Mouse (Mus musculus): Measurements from ENCODE around the gene Gm21969. TPM values are rescaled to one million over a fixed set of nuclear protein-coding genes. Genes with fewer than 3 reads are reported as not detected.

The Gm21969 gene
- polyA plus RNA-seq, 1 experiment: not detected

DNA sequence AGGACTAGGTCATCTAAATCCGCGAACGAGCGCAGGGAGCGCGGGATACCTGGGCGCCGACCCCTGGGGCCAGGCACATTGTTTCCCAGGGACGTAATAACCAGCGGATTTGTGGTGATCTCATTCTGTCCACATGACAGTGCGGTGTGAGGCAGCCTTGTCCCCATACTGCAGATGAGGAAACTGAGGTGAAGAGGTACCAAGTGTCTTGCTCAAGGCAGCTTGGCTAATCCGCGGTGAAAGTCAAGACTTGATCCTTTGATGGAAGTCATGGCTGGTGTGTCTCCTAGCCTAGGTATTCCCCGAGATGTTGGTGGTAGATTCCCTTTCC lies 27.3 kb upstream of the Gm21969 start:
- WGBS: 11% methylated on average over 14 of the region's 14 CpGs
- H3K4me3 ChIP-seq (ENCODE audit: insufficient read depth, low read depth, low read length): peak overlapping the region; percentile 90
- TF ChIP-seq POLR2A (IDR thresholded peaks at IDR 0.05; ENCODE audit: insufficient read depth, low read depth, low read length) (no peak), CTCF (IDR thresholded peaks at IDR 0.05; ENCODE audit: insufficient read depth, low read depth, low read length) (no peak)
- H3K4me1 ChIP-seq (ENCODE audit: control insufficient read depth, insufficient read depth, low read length): peaks cover 44% of the 10 kb centered on the region
- peak overlapping the region; percentile 75 for H3K27ac ChIP-seq (ENCODE audit: insufficient read depth, low read depth, low read length)

DNA sequence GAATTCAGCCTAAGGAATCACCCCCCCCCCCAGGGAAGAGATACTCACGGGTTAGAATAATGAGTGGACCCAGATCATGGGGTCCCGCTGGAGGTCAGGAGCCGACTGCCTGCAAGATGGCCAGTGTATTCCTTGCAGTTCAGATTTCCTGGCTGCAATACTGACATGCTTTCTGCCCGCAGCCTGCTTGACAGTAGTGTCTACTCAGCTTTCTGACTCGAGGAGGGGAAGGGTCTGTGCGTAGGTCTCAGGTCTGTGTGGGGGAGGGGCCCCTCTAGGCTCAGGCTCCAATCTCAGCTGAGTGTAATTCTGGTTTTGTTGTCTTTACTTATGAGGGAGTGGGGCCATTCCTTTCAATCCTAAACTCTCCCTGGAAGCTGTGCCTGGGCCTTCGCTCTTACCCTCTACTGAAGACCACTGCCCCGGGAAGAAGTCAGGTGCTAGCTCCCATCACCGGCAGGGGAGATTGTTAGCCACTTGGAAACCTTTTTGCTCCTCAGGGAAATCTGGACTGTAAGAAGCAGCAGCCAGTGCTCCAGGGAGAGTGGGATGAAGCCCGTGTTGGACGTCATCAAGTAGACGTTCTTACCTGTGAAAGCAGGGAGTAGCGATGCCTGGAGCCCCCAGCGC lies 26.6 kb upstream of the Gm21969 start:
- H3K4me3 ChIP-seq (ENCODE audit: insufficient read depth, low read depth, low read length): peak overlapping the region; percentile 90
- H3K27ac ChIP-seq (ENCODE audit: insufficient read depth, low read depth, low read length): no peak overlapping the region
- WGBS: 58% methylated on average over 14 of the region's 14 CpGs
- TF ChIP-seq POLR2A (IDR thresholded peaks at IDR 0.05; ENCODE audit: insufficient read depth, low read depth, low read length) (no peak), CTCF (IDR thresholded peaks at IDR 0.05; ENCODE audit: insufficient read depth, low read depth, low read length) (no peak)
- H3K4me1 ChIP-seq (ENCODE audit: control insufficient read depth, insufficient read depth, low read length): peaks cover 51% of the 10 kb centered on the region

DNA sequence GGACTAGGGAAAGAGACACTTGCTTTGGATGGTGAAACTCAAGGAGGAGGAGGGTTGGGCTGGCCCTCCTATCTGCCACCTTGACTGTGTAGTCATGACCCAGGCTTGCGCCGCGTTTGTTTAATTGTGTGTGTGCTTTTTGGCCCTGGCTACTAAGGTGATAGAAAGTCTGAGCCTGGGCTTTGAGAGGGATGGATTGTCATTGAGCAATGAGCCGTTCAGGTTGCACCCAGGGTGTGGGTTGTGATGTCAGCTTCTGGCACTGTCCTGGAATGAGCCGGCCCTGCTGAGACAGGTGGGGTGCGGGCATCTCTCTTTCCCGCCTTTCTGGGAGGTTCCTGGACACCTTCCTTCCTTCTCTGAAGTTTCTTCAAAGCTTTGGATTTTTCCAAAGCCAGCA lies 26.0 kb upstream of the Gm21969 start:
- Histone ChIP-seq H3K4me3 (ENCODE audit: insufficient read depth, low read depth, low read length) (peak overlapping the region; percentile 90), H3K4me1 (ENCODE audit: control insufficient read depth, insufficient read depth, low read length) (peaks cover 57% of the 10 kb centered on the region), H3K27ac (ENCODE audit: insufficient read depth, low read depth, low read length) (no peak overlapping the region)
- TF ChIP-seq POLR2A (IDR thresholded peaks at IDR 0.05; ENCODE audit: insufficient read depth, low read depth, low read length): no peak
- TF ChIP-seq CTCF (IDR thresholded peaks at IDR 0.05; ENCODE audit: insufficient read depth, low read depth, low read length): no peak
- WGBS: 87% methylated on average over 7 of the region's 7 CpGs

DNA sequence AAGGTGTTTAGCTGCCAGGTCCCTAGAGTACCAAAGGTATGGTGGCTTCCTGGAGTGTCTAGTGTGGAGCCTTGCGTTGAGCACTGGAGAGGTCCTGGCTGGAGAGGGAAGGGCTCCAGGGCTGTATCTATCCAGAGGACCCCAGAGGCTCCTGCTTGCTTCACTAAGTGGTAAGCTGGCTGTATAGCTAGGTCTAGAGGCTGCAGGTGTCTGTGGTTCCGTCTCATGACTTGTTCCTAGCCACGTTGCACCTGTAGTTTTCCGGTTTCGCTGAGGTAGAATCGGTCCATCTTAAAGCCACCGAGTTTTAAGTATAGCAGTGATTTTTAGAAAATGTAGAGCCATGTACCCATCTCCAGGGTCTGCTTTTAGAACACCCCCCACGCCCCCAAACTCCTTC lies 24.6 kb upstream of the Gm21969 start:
- Histone ChIP-seq H3K27ac (ENCODE audit: insufficient read depth, low read depth, low read length) (no peak overlapping the region), H3K4me1 (ENCODE audit: control insufficient read depth, insufficient read depth, low read length) (peaks cover 67% of the 10 kb centered on the region), H3K4me3 (ENCODE audit: insufficient read depth, low read depth, low read length) (no peak overlapping the region)
- no peak for TF ChIP-seq POLR2A (IDR thresholded peaks at IDR 0.05; ENCODE audit: insufficient read depth, low read depth, low read length)
- WGBS: 85% methylated on average over 8 of the region's 8 CpGs

DNA sequence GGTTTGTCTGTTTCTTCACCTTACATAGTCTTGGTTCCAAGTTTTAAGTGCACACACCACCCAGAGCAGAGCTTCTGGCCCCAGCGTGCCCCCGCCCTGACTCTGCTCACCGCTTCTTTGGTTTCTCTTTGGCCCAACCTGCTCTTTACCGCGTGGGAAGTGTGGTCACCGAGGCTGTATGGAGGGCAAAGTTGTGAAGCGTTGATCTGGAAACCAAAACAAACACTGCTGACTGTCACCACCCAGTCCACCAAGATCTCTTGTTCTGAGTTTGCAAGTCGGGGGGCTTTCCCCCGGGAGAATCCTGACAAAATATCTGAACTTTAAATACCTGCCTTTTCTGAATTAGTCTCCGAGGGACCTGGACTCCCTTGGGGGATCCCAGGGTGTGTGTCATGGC lies 24.0 kb upstream of the Gm21969 start:
- H3K4me3 ChIP-seq (ENCODE audit: insufficient read depth, low read depth, low read length): no peak overlapping the region
- peaks cover 65% of the 10 kb centered on the region for H3K4me1 ChIP-seq (ENCODE audit: control insufficient read depth, insufficient read depth, low read length)
- WGBS: 68% methylated on average over 10 of the region's 10 CpGs
- H3K27ac ChIP-seq (ENCODE audit: insufficient read depth, low read depth, low read length): no peak overlapping the region
- TF ChIP-seq POLR2A (IDR thresholded peaks at IDR 0.05; ENCODE audit: insufficient read depth, low read depth, low read length) (no peak), CTCF (IDR thresholded peaks at IDR 0.05; ENCODE audit: insufficient read depth, low read depth, low read length) (no peak)

DNA sequence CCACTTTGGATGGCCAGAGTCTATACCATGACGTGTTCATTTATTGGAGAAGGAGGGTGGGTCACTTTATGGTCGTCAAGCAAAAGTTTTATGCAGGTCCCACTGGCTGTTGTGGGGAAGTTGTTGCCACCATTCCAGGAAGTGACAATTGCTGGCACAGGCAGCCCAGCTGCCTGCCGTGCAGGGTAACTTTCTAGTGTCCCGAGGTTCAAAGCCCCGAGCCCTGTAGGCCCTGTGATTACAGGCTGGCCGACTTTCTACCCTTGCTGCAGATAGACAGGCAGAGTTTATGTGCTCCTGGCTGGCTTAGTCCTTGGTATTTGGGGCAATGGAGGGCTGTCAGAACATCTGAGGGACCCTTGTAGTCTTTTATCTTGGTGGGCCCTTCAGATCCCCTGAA lies 23.5 kb upstream of the Gm21969 start:
- Histone ChIP-seq H3K27ac (ENCODE audit: insufficient read depth, low read depth, low read length) (no peak overlapping the region), H3K4me1 (ENCODE audit: control insufficient read depth, insufficient read depth, low read length) (peaks cover 69% of the 10 kb centered on the region), H3K4me3 (ENCODE audit: insufficient read depth, low read depth, low read length) (no peak overlapping the region)
- WGBS: 67% methylated on average over 6 of the region's 6 CpGs
- TF ChIP-seq POLR2A (IDR thresholded peaks at IDR 0.05; ENCODE audit: insufficient read depth, low read depth, low read length) (no peak), CTCF (IDR thresholded peaks at IDR 0.05; ENCODE audit: insufficient read depth, low read depth, low read length) (no peak)

DNA sequence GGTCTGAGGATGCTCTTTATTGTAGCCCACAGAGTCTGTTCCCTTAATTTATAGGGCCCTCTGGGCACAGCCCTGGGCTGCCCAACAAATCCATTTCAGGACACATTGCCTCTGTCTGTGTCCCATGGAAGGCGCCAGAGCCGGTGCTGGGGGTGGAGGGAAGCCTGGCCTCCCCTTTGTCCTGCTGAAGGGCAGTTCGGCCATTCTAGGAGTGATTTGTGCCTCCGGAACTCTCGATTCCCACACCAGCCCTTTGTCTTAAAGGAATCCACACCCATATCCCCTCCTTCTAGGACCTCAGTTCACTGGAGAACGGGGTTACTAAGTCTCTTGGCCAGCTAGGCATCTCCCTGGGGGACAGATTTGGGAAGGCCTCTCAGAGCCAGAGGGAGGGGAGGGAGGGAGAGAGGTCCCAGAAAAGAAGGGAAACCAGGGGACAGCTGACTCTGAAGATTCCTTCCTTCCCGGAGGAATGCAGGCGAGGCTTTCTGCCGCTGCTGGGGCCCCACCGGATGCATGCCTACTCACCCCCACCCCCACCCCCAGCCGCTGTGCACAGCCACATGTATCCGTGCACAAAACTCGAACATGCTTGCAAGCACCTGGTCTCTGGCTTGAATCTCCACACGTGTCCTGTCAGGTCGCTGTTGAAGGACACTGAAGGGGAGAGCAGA lies 22.2 kb upstream of the Gm21969 start:
- WGBS: 23% methylated on average over 15 of the region's 15 CpGs
- H3K27ac ChIP-seq (ENCODE audit: insufficient read depth, low read depth, low read length): peak overlapping the region; percentile 29; the same call in 1 of the 2 replicates
- TF ChIP-seq POLR2A (IDR thresholded peaks at IDR 0.05; ENCODE audit: insufficient read depth, low read depth, low read length): no peak
- TF ChIP-seq CTCF (IDR thresholded peaks at IDR 0.05; ENCODE audit: insufficient read depth, low read depth, low read length): no peak; the same call in 1 of the 2 replicates
- H3K4me3 ChIP-seq (ENCODE audit: insufficient read depth, low read depth, low read length): peak overlapping the region; percentile 6; the same call in 1 of the 2 replicates
- peaks cover 76% of the 10 kb centered on the region for H3K4me1 ChIP-seq (ENCODE audit: control insufficient read depth, insufficient read depth, low read length)

DNA sequence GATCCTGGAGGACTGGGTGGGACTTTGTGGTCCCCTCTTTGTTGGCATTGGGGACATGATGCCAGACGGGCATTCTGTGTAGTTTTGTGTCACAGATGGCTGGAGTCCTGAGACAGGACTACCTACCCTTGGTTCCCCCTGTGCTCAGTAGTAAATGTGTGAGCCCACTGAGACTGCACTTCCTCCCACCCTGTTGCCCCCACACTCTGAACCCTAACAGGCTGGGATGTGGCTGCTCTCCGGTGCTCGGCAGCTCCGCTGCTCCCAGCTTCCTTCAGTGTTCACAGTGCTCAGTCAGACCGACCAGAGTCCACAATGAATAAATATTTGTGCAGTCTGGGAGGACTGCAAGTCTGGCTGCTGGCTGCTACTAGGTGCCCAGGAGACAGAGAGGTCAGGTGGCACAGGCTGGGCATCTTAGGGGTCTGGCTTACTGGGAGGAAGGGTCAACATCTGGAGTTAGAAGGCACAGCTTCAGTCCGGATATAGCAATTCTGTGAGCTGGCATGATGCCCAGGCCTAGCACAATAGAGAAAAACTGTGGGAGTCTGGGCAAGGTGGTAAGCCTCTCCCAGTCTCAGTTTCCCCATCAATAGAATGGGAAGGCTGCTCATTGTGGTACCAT lies 21.4 kb upstream of the Gm21969 start:
- peaks cover 73% of the 10 kb centered on the region for H3K4me1 ChIP-seq (ENCODE audit: control insufficient read depth, insufficient read depth, low read length)
- WGBS: 17% methylated on average over 6 of the region's 6 CpGs

DNA sequence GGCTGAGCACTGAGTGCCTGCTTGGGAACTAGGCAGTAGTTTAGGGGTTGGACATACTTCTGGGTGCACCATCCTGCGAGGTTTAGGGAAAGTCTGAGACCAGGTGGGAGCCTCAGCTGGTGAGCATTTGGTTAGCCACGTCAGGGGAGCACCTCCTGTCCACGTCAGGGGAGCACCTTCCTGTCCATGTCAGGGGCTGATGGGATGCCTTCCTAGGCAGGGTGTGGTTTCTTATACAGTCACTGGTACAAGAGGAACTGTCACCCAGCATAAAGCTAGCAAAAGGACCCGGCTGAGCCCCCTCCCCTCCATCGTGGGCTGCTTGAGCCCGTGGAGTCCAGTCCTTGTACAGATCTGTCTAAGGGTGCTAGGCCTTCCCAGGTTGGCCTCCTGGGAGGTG lies 20.6 kb upstream of the Gm21969 start:
- WGBS: 88% methylated on average over 6 of the region's 6 CpGs
- TF ChIP-seq POLR2A (IDR thresholded peaks at IDR 0.05; ENCODE audit: insufficient read depth, low read depth, low read length): no peak
- TF ChIP-seq CTCF (IDR thresholded peaks at IDR 0.05; ENCODE audit: insufficient read depth, low read depth, low read length): no peak
- Histone ChIP-seq H3K27ac (ENCODE audit: insufficient read depth, low read depth, low read length) (no peak overlapping the region), H3K4me1 (ENCODE audit: control insufficient read depth, insufficient read depth, low read length) (peaks cover 70% of the 10 kb centered on the region), H3K4me3 (ENCODE audit: insufficient read depth, low read depth, low read length) (no peak overlapping the region)

More for the DNA sequence above, 21.4 kb upstream of the Gm21969 start:
- Histone ChIP-seq H3K4me3 (ENCODE audit: insufficient read depth, low read depth, low read length) (peak overlapping the region; percentile 9; the same call in 1 of the 2 replicates), H3K27ac (ENCODE audit: insufficient read depth, low read depth, low read length) (no peak overlapping the region)
- TF ChIP-seq POLR2A (IDR thresholded peaks at IDR 0.05; ENCODE audit: insufficient read depth, low read depth, low read length): no peak
